Mouse (Mus musculus): ENCODE data around the gene Krtap11-1. TPM values are rescaled to one million over a fixed set of nuclear protein-coding genes. Genes with fewer than 3 reads are reported as not detected.

The Krtap11-1 gene
- total RNA-seq, 1 experiment: not detected

DNA sequence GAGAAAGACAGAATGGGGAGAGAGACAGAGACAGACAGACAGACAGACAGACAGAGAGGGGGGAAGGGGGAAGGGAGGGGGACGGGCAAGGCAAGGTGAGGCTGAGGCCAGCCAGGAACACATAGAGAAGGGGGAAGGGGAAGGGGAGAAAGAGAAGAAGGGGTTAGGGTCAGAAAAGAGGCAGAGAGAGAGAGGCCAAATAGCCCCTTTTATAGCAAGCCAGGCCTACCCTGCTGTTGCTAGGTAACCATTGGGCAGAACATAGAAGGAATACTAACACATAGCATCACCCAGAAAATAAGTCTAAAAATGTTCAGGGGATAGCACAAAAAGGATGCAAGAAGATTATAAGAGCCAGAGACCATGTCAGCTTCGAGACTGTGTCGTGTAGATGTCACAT lies 42.6 kb downstream of the Krtap11-1 start:
- in situ Hi-C loops (cut with MboI; ENCODE audit: low sequenced_read_pairs in 2 of 2, unreplicated experiment in 2 of 2): no loop called here
- H3K9ac ChIP-seq (ENCODE audit: insufficient read depth, low read depth, low read length, poor library complexity, severe bottlenecking): no peak overlapping the region
- no peak overlapping the region for H3K27ac ChIP-seq (ENCODE audit: insufficient read depth, low read depth, low read length, poor library complexity, severe bottlenecking)
- no peak overlapping the region for H3K4me3 ChIP-seq (ENCODE audit: insufficient read depth in 1 of 2, low read depth in 1 of 2, low read length in 2 of 2, poor library complexity in 1 of 2, severe bottlenecking in 1 of 2)
- TF ChIP-seq ZC3H11A (IDR thresholded peaks at IDR 0.05; ENCODE audit: borderline replicate concordance, low read depth, low read length): no peak
- TF ChIP-seq CHD2 (IDR thresholded peaks at IDR 0.05; ENCODE audit: low read depth, low read length): no peak
- no peak for TF ChIP-seq ZNF384 (IDR thresholded peaks at IDR 0.05; ENCODE audit: low read depth, low read length)
- no peak for TF ChIP-seq HCFC1 (IDR thresholded peaks at IDR 0.05; ENCODE audit: borderline replicate concordance, insufficient read depth, low read length)
- no peaks in the 10 kb centered on the region for H3K9me3 ChIP-seq (ENCODE audit: control insufficient read depth, insufficient read depth, low read depth, low read length)
- H3K4me1 ChIP-seq (ENCODE audit: control insufficient read depth in 2 of 2, insufficient read depth in 2 of 2, low read length in 2 of 2, poor library complexity in 1 of 2): no peaks in the 10 kb centered on the region
- DNase-seq (ENCODE audit: low read depth, low spot score): no peak
- no peaks in the 10 kb centered on the region for H3K36me3 ChIP-seq (ENCODE audit: control insufficient read depth, insufficient read depth, low read length, poor library complexity, severe bottlenecking)

DNA sequence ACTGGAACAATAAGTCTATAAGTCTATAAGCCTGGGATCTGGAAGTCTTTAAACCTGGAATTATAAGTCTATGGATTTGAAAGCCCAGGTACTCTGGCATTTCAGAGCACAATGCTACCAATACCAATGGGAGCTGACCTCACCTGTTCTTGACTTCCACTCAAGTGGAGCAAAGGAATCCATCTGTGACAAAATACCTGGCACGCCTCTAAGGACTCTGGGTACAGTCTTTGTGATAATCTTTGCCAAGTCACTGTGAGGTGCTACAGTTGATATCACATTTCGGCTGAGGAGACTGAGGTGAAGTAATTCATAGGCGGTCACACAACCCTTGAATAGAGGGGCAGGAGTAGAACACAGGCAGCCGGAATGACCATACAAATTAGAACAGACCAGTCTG lies 50.0 kb downstream of the Krtap11-1 start:
- TF ChIP-seq MAFK (IDR thresholded peaks at IDR 0.05; ENCODE audit: insufficient read depth, low read depth, low read length) (no peak), ZNF384 (IDR thresholded peaks at IDR 0.05; ENCODE audit: low read depth, low read length) (no peak), ZC3H11A (IDR thresholded peaks at IDR 0.05; ENCODE audit: borderline replicate concordance, low read depth, low read length) (no peak), HCFC1 (IDR thresholded peaks at IDR 0.05; ENCODE audit: borderline replicate concordance, insufficient read depth, low read length) (no peak), CHD2 (IDR thresholded peaks at IDR 0.05; ENCODE audit: low read depth, low read length) (no peak)

DNA sequence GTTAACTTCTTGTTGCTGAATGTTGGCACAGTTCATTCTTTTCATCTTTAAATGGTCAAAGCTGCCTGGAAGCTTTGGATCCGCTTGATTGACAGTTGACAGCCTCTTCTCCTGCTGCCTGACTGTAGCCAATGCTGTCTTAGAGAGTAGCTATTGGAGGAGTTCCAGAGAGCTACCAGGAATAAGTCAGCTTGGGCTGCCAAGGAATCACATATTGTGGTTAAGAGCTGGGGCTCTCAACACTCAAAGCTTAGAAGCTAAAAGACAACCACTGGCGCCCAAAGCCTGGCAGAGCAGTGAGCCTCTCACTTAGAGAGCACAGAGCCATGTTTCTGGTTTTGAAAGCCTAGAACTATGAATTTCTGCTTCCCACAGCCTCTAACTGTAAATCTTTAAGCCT lies 50.4 kb downstream of the Krtap11-1 start:
- DNase-seq (ENCODE audit: low read depth, low spot score): no peak
- in situ Hi-C loops (cut with MboI; ENCODE audit: low sequenced_read_pairs in 2 of 2, unreplicated experiment in 2 of 2): no loop called here
- no peaks in the 10 kb centered on the region for H3K4me1 ChIP-seq (ENCODE audit: control insufficient read depth in 2 of 2, insufficient read depth in 2 of 2, low read length in 2 of 2, poor library complexity in 1 of 2)
- no peak overlapping the region for H3K9ac ChIP-seq (ENCODE audit: insufficient read depth, low read depth, low read length, poor library complexity, severe bottlenecking)
- H3K36me3 ChIP-seq (ENCODE audit: control insufficient read depth, insufficient read depth, low read length, poor library complexity, severe bottlenecking): no peaks in the 10 kb centered on the region
- H3K9me3 ChIP-seq (ENCODE audit: control insufficient read depth, insufficient read depth, low read depth, low read length): no peaks in the 10 kb centered on the region
- TF ChIP-seq HCFC1 (IDR thresholded peaks at IDR 0.05; ENCODE audit: borderline replicate concordance, insufficient read depth, low read length): no peak
- TF ChIP-seq MAFK (IDR thresholded peaks at IDR 0.05; ENCODE audit: insufficient read depth, low read depth, low read length): no peak
- no peak for TF ChIP-seq ZNF384 (IDR thresholded peaks at IDR 0.05; ENCODE audit: low read depth, low read length)
- no peak for TF ChIP-seq ZC3H11A (IDR thresholded peaks at IDR 0.05; ENCODE audit: borderline replicate concordance, low read depth, low read length)
- TF ChIP-seq CHD2 (IDR thresholded peaks at IDR 0.05; ENCODE audit: low read depth, low read length): no peak
- no peak overlapping the region for H3K27ac ChIP-seq (ENCODE audit: insufficient read depth, low read depth, low read length, poor library complexity, severe bottlenecking)
- H3K4me3 ChIP-seq (ENCODE audit: insufficient read depth in 1 of 2, low read depth in 1 of 2, low read length in 2 of 2, poor library complexity in 1 of 2, severe bottlenecking in 1 of 2): no peak overlapping the region

More for the DNA sequence above, 50.0 kb downstream of the Krtap11-1 start:
- Histone ChIP-seq H3K9me3 (ENCODE audit: control insufficient read depth, insufficient read depth, low read depth, low read length) (no peaks in the 10 kb centered on the region), H3K9ac (ENCODE audit: insufficient read depth, low read depth, low read length, poor library complexity, severe bottlenecking) (no peak overlapping the region), H3K36me3 (ENCODE audit: control insufficient read depth, insufficient read depth, low read length, poor library complexity, severe bottlenecking) (no peaks in the 10 kb centered on the region), H3K4me3 (ENCODE audit: insufficient read depth in 1 of 2, low read depth in 1 of 2, low read length in 2 of 2, poor library complexity in 1 of 2, severe bottlenecking in 1 of 2) (no peak overlapping the region), H3K4me1 (ENCODE audit: control insufficient read depth in 2 of 2, insufficient read depth in 2 of 2, low read length in 2 of 2, poor library complexity in 1 of 2) (no peaks in the 10 kb centered on the region), H3K27ac (ENCODE audit: insufficient read depth, low read depth, low read length, poor library complexity, severe bottlenecking) (no peak overlapping the region)
- no peak for DNase-seq (ENCODE audit: low read depth, low spot score)
- in situ Hi-C loops (cut with MboI; ENCODE audit: low sequenced_read_pairs in 2 of 2, unreplicated experiment in 2 of 2): no loop called here

Other genes with a start within 250 kb of the Krtap11-1 start
- gene Krtap21-1, start 167.3 kb downstream of the Krtap11-1 start, total RNA-seq (2012; rRNA removed): not detected in 2 replicates
- not detected in 2 replicates for gene Krtap6-2, start 151.1 kb downstream of the Krtap11-1 start, total RNA-seq (2012; rRNA removed)
- gene Krtap8-1, start 83.2 kb downstream of the Krtap11-1 start, total RNA-seq (2012; rRNA removed): not detected in 2 replicates
- gene Krtap7-1, start 62.9 kb downstream of the Krtap11-1 start, total RNA-seq (2012; rRNA removed): not detected in 2 replicates